Mouse (Mus musculus) adrenal gland, postnatal 36 days (tissue): Measurements from ENCODE around the gene Gm3047. TPM values are rescaled to one million over a fixed set of nuclear protein-coding genes. Genes with fewer than 3 reads are reported as not detected.
"Not testable (repeated sequence)": the region's sequence is repeated elsewhere in the genome, so short reads cannot be mapped to it uniquely, and the experiment has no call there.

Experiments used
- DNase-seq, 2 experiments: peaks; one replicate each; pipeline ENCODE4 v3.0.0; 2021; ENCODE audit warnings: mixed read lengths in 1 of 2
- long read RNA-seq, 2 experiments: library from polyadenylated mRNA; stranded (forward); transcript quantifications; one replicate each; pipeline ENCODE4 v2.0.0; 2021; ENCODE audit warnings: borderline sequencing depth in 2 of 2
- total RNA-seq, 2 experiments: library from RNA; stranded (reverse); gene quantifications; 2 replicates each; pipeline ENCODE4 v1.2.3; 2021

Gene Gm3047
- total RNA-seq, result not detected
- long read RNA-seq, experiment 1, result 0 reads
- long read RNA-seq, experiment 2, result 0 reads

DNA sequence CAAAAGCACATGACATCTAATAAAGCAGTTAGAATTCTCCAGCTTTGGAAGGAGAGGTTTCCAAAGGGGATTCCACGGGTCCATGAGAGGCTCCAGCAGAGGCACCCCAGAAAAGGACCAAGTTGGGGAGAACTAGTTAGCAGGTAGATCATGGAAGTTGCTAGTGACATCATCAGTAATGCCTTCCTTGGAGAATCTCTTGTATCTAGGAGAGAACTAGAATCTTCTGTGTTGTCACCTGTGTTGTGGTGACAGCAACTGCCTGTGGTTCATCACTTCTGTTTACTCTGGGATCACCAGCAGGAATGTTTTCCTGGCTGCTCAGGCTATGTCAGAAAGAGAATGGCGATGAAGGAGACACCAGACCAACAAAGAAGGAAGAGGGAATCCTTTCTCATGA is at the start of gene Gm3047:
Gm3047 (plus strand) TSS at position 301 of the 400 bp plus-strand sequence.
- not testable (repeated sequence) for DNase-seq

Other genes starting within 250 kb of the Gm3047 start
- not detected for gene Gm3149, start 238.1 kb upstream of the Gm3047 start, total RNA-seq
- gene 2610042L04Rik, start 220.6 kb upstream of the Gm3047 start, total RNA-seq, result not detected
- not detected for gene Gm3159, start 157.9 kb upstream of the Gm3047 start, total RNA-seq
- not detected for gene Gm3164, start 140.0 kb upstream of the Gm3047 start, total RNA-seq
- gene Gm3173, start 124.4 kb upstream of the Gm3047 start, total RNA-seq, result not detected
- not detected for gene Gm3182, start 73.7 kb upstream of the Gm3047 start, total RNA-seq
- under 1 TPM in 1 of 2 experiments, not detected in 1; 0.17 TPM for gene Gm8159, start 76.9 kb downstream of the Gm3047 start, total RNA-seq
- not detected for gene Gm3239, start 108.8 kb downstream of the Gm3047 start, total RNA-seq
- gene Gm7876, start 153.8 kb downstream of the Gm3047 start, total RNA-seq, result not detected
- not detected for gene Gm3252, start 171.4 kb downstream of the Gm3047 start, total RNA-seq
- gene Gm9602, start 220.9 kb downstream of the Gm3047 start, total RNA-seq, result not detected